Mouse (Mus musculus) CH12.LX (cell line): Measurements from ENCODE around the gene Ralb. TPM values are rescaled to one million over a fixed set of nuclear protein-coding genes. Genes with fewer than 3 reads are reported as not detected.

Experiments
- DNase-seq: peaks from one replicate; pipeline ENCODE4 v3.0.0-alpha.2; 2013; ENCODE audit errors: extremely low read depth
- H3K27ac ChIP-seq: 2 replicates; pipeline ENCODE4 v1.5.1; 2012; ENCODE audit warnings: low read depth, mild to moderate bottlenecking, control low read depth, moderate library complexity; ENCODE audit not compliant: insufficient read depth
- H3K27me3 ChIP-seq: replicated peaks from 2 replicates; pipeline ENCODE3; 2012; ENCODE audit warnings: inconsistent platforms
- H3K36me3 ChIP-seq, 2 experiments: replicated peaks in 1 of 2; 2 replicates each; pipeline versions ENCODE3 to v1.6.1; 2012; ENCODE audit warnings: inconsistent platforms in 1 of 2, low read length in 1 of 2, mild to moderate bottlenecking in 1 of 2, mixed read lengths in 1 of 2, moderate library complexity in 1 of 2; ENCODE audit not compliant: control insufficient read depth in 1 of 2, insufficient read depth in 1 of 2
- H3K4me1 ChIP-seq, 2 experiments: 2 replicates each; pipeline ENCODE4 v1.6.1; 2012; ENCODE audit warnings: inconsistent platforms in 1 of 2, moderate library complexity in 1 of 2; ENCODE audit not compliant: insufficient read depth in 2 of 2, control insufficient read depth in 1 of 2
- H3K4me2 ChIP-seq: 2 replicates; pipeline ENCODE4 v1.6.1; 2012; ENCODE audit warnings: low read depth, mild to moderate bottlenecking, control low read depth; ENCODE audit not compliant: poor library complexity, insufficient read depth, severe bottlenecking
- H3K4me3 ChIP-seq, 3 experiments: fragments of 150-350 bp in 1 of 3; sonication (generic) in 1 of 3; replicated peaks in 1 of 3; 2 replicates each; pipeline versions ENCODE3 to v1.5.1; 2011 to 2012; ENCODE audit warnings: low read depth in 2 of 3, low read length in 2 of 3, mild to moderate bottlenecking in 2 of 3, moderate library complexity in 2 of 3, control low read depth in 1 of 3, improper control_type of control experiment in 1 of 3, inconsistent platforms in 1 of 3, mixed read lengths in 1 of 3; ENCODE audit not compliant: poor library complexity in 1 of 3
- H3K79me2 ChIP-seq: replicated peaks from 2 replicates; pipeline ENCODE4 v1.6.1; 2012; ENCODE audit warnings: mild to moderate bottlenecking, moderate library complexity; ENCODE audit not compliant: control insufficient read depth, poor library complexity, insufficient read depth, severe bottlenecking; ENCODE audit errors: extremely low read depth
- H3K9ac ChIP-seq: 2 replicates; pipeline ENCODE4 v1.6.1; 2012; ENCODE audit warnings: low read depth, mild to moderate bottlenecking, control low read depth, moderate library complexity; ENCODE audit not compliant: insufficient read depth
- H3K9me3 ChIP-seq: replicated peaks from 2 replicates; pipeline ENCODE3; 2012; ENCODE audit warnings: low read length, inconsistent platforms, mixed read lengths
- CHD1 ChIP-seq: IDR thresholded peaks from 2 replicates; pipeline ENCODE4 v1.6.1; 2012; ENCODE audit warnings: low read depth, low read length, improper control_type of control experiment, inconsistent platforms
- E2F4 ChIP-seq: IDR thresholded peaks from 2 replicates; pipeline ENCODE4 v1.6.1; 2011; ENCODE audit warnings: low read depth, low read length, improper control_type of control experiment; ENCODE audit not compliant: insufficient replicate concordance
- EP300 ChIP-seq: IDR thresholded peaks from 2 replicates; pipeline ENCODE4 v1.6.1; 2011; ENCODE audit warnings: low read length, improper control_type of control experiment
- ETS1 ChIP-seq: conservative IDR thresholded peaks from 2 replicates; pipeline ENCODE4 v1.6.1; 2012; ENCODE audit warnings: low read depth, mild to moderate bottlenecking, inconsistent platforms, low read length, improper control_type of control experiment, moderate library complexity
- HCFC1 ChIP-seq: IDR thresholded peaks from 2 replicates; pipeline ENCODE4 v1.6.1; 2012; ENCODE audit warnings: low read depth, mild to moderate bottlenecking, inconsistent platforms, low read length, improper control_type of control experiment
- JUN ChIP-seq: IDR thresholded peaks from 2 replicates; pipeline ENCODE4 v1.6.1; 2011; ENCODE audit warnings: low read depth, mild to moderate bottlenecking, low read length, improper control_type of control experiment, moderate library complexity; ENCODE audit not compliant: insufficient read depth
- KAT2A ChIP-seq: IDR thresholded peaks from 2 replicates; pipeline ENCODE4 v1.6.1; 2012; ENCODE audit warnings: low read length, improper control_type of control experiment, inconsistent platforms; ENCODE audit not compliant: insufficient replicate concordance
- MAX ChIP-seq: IDR thresholded peaks from 2 replicates; pipeline ENCODE4 v1.6.1; 2011; ENCODE audit warnings: low read length, improper control_type of control experiment
- MAZ ChIP-seq: IDR thresholded peaks from 2 replicates; pipeline ENCODE4 v1.6.1; 2012; ENCODE audit warnings: low read depth, mild to moderate bottlenecking, inconsistent platforms, low read length, improper control_type of control experiment, moderate library complexity
- NELFE ChIP-seq: IDR thresholded peaks from 2 replicates; pipeline ENCODE4 v1.6.1; 2011; ENCODE audit warnings: low read depth, low read length, improper control_type of control experiment
- NRF1 ChIP-seq: IDR thresholded peaks from 2 replicates; pipeline ENCODE4 v1.6.1; 2014; ENCODE audit warnings: low read depth, mild to moderate bottlenecking, inconsistent platforms, low read length, improper control_type of control experiment, moderate library complexity
- POLR2AphosphoS2 ChIP-seq: IDR thresholded peaks from 2 replicates; pipeline ENCODE4 v1.6.1; 2011; ENCODE audit warnings: low read depth, low read length, improper control_type of control experiment
- RCOR1 ChIP-seq: conservative IDR thresholded peaks from 2 replicates; pipeline ENCODE4 v1.6.1; 2012; ENCODE audit warnings: low read depth, mild to moderate bottlenecking, inconsistent platforms, low read length, improper control_type of control experiment
- TCF12 ChIP-seq: IDR thresholded peaks from 2 replicates; pipeline ENCODE4 v1.6.1; 2014; ENCODE audit warnings: low read depth, mild to moderate bottlenecking, inconsistent platforms, low read length, improper control_type of control experiment
- UBTF ChIP-seq: IDR thresholded peaks from 2 replicates; pipeline ENCODE4 v1.6.1; 2012; ENCODE audit warnings: low read depth, mild to moderate bottlenecking, inconsistent platforms, low read length, improper control_type of control experiment, moderate library complexity
- dilution Hi-C: fragments of 300-500 bp; cut with MboI; formaldehyde crosslinking; loops from 2 replicates; pipeline ENCODE4 v1.14.3; 2020; ENCODE audit warnings: low sequenced_read_pairs; ENCODE audit not compliant: extremely low pct_unique_long_range_greater_than_20kb, extremely low pct_ligation_motif_present
- in situ Hi-C: fragments of 300-500 bp; cut with MboI; formaldehyde crosslinking; loops from 3 replicates; pipeline ENCODE4 v1.14.3; 2019; ENCODE audit warnings: low sequenced_read_pairs, low pct_ligation_motif_present, low pct_unique_long_range_greater_than_20kb, mixed read lengths
- polyA plus RNA-seq: library from polyadenylated mRNA; unstranded; fragments of >175 nt; gene quantifications from 2 replicates; pipeline ENCODE4 v1.2.1, GENCODE M21; 2012; ENCODE audit warnings: low read depth; ENCODE audit not compliant: insufficient read length
- total RNA-seq, 2 experiments: library from RNA; depleted of rRNA; stranded (reverse); fragments of 300-350 nt in 1 of 2; fragments of >200 nt in 1 of 2; gene quantifications; 2 replicates each; pipeline ENCODE4 v1.2.3; 2012 to 2014

Ralb gene
- total and polyA plus RNA-seq, 3 experiments: 18.2 to 28.7 (median 22.9) TPM

DNA sequence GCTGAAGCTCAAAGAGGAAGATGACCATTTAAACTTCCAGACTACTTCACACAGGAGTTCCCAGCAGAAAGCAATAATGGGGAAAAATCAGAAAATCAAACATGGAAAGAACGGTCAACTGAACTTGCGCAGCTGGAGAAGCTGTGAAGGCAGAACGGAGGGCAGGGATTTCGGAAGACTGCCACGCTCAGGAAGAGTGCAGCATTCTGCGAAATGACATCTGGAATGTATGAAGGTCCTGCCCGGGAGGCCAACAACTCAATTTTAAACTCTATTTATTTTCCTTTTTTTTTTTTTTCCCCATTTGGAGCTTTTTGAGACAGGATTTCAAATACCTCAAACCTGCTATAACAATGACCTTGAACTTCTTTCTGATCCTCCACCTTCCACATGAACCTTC, 13.8 kb downstream of the Ralb start:
- no peak overlapping the region for H3K4me2 ChIP-seq
- H3K27ac ChIP-seq: no peak overlapping the region
- no peak for DNase-seq
- no peaks in the 10 kb centered on the region for H3K9me3 ChIP-seq
- in situ Hi-C loops: loop anchor here (25.0 kb wide), 1 partner anchor 403 kb away; no protein-coding TSS in a partner anchor
- H3K36me3 ChIP-seq: peaks cover 0 to 28% of the 10 kb centered on the region in 2 experiments
- no peak overlapping the region for H3K9ac ChIP-seq
- no peak for TF ChIP-seq NRF1
- H3K4me3 ChIP-seq: no peak overlapping the region
- dilution Hi-C loops: no loop called here
- no peaks in the 10 kb centered on the region for H3K27me3 ChIP-seq
- no peaks in the 10 kb centered on the region for H3K79me2 ChIP-seq
- H3K4me1 ChIP-seq: 0 out of 4 replicates have a peak, but pooled peaks cover 0 to 4% of the 10 kb centered on the region in 2 experiments

DNA sequence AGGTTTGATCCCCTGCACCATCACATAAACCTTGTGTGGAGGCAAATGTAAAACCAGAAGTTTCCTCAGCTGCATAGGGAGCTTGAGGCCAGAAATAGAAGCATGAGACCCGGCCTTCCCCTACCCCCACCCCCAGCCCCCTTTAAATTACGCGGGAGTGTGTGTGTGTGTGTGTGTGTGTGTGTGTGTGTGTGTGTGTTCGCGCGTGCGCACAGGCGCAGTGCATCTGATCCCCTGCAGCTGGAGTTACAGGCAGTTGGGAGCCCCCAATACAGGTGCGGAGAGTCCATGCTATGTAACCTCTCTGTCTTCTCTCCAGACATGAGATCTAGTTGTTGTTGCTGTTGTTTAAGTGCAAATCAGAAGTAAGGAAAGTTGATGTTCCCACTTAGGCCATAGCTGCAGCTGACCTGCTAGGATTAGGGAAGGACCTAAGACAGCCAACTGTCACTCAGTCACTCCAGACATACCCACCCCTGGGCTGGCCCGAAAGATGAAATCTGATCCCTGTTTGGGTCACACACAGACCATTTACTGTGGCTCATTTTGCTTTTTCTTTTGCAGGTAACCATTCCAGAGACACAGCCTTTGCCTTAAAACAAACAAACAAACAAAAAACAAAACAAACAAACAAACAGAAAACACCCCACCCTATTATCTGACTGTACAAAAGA, 16.5 kb downstream of the Ralb start:
- H3K9ac ChIP-seq: no peak overlapping the region
- dilution Hi-C loops (no loop called here), in situ Hi-C loops (loop anchor here (25.0 kb wide), 1 partner anchor 401 kb away; no protein-coding TSS in a partner anchor)
- no peak overlapping the region for H3K27ac ChIP-seq
- H3K27me3 ChIP-seq: no peaks in the 10 kb centered on the region
- H3K79me2 ChIP-seq: no peaks in the 10 kb centered on the region
- no peak overlapping the region for H3K4me2 ChIP-seq
- H3K4me3 ChIP-seq: no peak overlapping the region
- no peak for DNase-seq
- peaks cover 4 to 6% of the 10 kb centered on the region in 2 experiments; a peak in 1 of 4 replicates for H3K4me1 ChIP-seq
- TF ChIP-seq POLR2AphosphoS2 (no peak), UBTF (no peak), KAT2A (no peak), NRF1 (no peak), MAX (no peak), E2F4 (no peak), CHD1 (no peak), JUN (no peak), TCF12 (no peak), MAZ (no peak), RCOR1 (no peak), EP300 (no peak)
- no peaks in the 10 kb centered on the region for H3K9me3 ChIP-seq
- peaks cover 0 to 20% of the 10 kb centered on the region in 2 experiments for H3K36me3 ChIP-seq

DNA sequence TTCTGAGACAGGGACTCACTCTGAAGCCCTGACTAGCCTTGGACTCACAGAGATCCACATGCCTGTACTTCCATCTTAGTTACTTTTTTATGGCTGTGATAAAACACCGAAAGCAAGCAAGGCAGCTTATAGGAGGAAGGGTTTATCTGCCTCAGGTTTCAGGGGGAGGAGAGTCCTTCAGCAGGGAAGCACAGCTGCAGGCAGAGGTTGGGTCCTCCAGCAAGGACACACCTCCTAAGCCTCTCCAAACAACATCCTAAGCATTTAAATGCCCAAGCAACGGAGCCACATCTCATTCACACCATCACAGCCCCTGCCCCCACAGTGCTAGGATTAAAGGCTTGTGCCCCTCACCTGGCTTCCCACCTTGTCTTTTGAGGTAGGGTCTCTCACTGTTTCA, 18.8 kb downstream of the Ralb start:
- dilution Hi-C loops: no loop called here
- Histone ChIP-seq H3K36me3 (peaks cover 0 to 28% of the 10 kb centered on the region in 2 experiments), H3K27me3 (no peaks in the 10 kb centered on the region), H3K27ac (no peak overlapping the region), H3K9ac (no peak overlapping the region), H3K9me3 (peaks cover 2% of the 10 kb centered on the region), H3K4me2 (no peak overlapping the region), H3K79me2 (no peaks in the 10 kb centered on the region), H3K4me1 (peaks cover 0 to 12% of the 10 kb centered on the region in 2 experiments; a peak in 2 of 4 replicates), H3K4me3 (no peak overlapping the region)
- DNase-seq: no peak
- in situ Hi-C loops: loop anchor here (25.0 kb wide), 1 partner anchor 399 kb away; no protein-coding TSS in a partner anchor
- TF ChIP-seq HCFC1 (no peak), ETS1 (no peak), E2F4 (no peak), NELFE (no peak)
